Mouse (Mus musculus): ENCODE data around the gene Flt3. TPM values are rescaled to one million over a fixed set of nuclear protein-coding genes. Genes with fewer than 3 reads are reported as not detected.

The Flt3 gene
- 0.54 and 0.77 TPM in 2 replicates for polyA plus RNA-seq (2015; fragmentation: Nextera tagmentation; extraction: Ambion mirVana)

- H3K36me3 ChIP-seq (replicated peaks): no peaks in the 10 kb centered on the region
- H3K27me3 ChIP-seq (replicated peaks): peaks cover 31% of the 10 kb centered on the region
- under 1% methylated on average over 41 of the region's 56 CpGs for WGBS
- H3K9me3 ChIP-seq: no peaks in the 10 kb centered on the region
- H3K4me3 ChIP-seq: peak within 1 kb of the TSS; percentile 46
- H3K27ac ChIP-seq: no peak within 1 kb of the TSS
- H3K4me1 ChIP-seq: peaks cover 17% of the 10 kb centered on the region
- ATAC-seq (replicated peaks): peak; percentile 89
- peak within 1 kb of the TSS; percentile 52 for H3K9ac ChIP-seq
- peak within 1 kb of the TSS; percentile 79 for H3K4me2 ChIP-seq
Measured at GRCm38 (mm10) chr5:147399843-147400504, at the start of gene Flt3. Gene Flt3, minus strand, starts transcription at chr5:147400489.

GRCm38 (mm10) chr5:147448933-147449332 lies 48.6 kb upstream of the Flt3 start:
- Histone ChIP-seq H3K27me3 (replicated peaks) (no peaks in the 10 kb centered on the region), H3K4me1 (peaks cover 9% of the 10 kb centered on the region; the same call in 1 of the 2 replicates), H3K27ac (no peak overlapping the region), H3K4me2 (no peak overlapping the region), H3K36me3 (replicated peaks) (no peaks in the 10 kb centered on the region), H3K9ac (no peak overlapping the region), H3K9me3 (no peaks in the 10 kb centered on the region), H3K4me3 (no peak overlapping the region)
- WGBS: 63% methylated on average over 4 of the region's 4 CpGs
- ATAC-seq (replicated peaks): no peak

- Histone ChIP-seq H3K27me3 (replicated peaks) (no peaks in the 10 kb centered on the region), H3K4me1 (peaks cover 9% of the 10 kb centered on the region; the same call in 1 of the 2 replicates), H3K36me3 (replicated peaks) (no peaks in the 10 kb centered on the region), H3K4me3 (no peak overlapping the region), H3K27ac (no peak overlapping the region), H3K9me3 (no peaks in the 10 kb centered on the region), H3K4me2 (no peak overlapping the region), H3K9ac (no peak overlapping the region)
- WGBS: 42% methylated on average over 4 of the region's 4 CpGs
- ATAC-seq (replicated peaks): no peak
Measured at GRCm38 (mm10) chr5:147448526-147448925, 48.2 kb upstream of the Flt3 start.

- ATAC-seq (replicated peaks): no peak
- WGBS: 83% methylated on average over 4 of the region's 4 CpGs
- Histone ChIP-seq H3K27me3 (replicated peaks) (no peaks in the 10 kb centered on the region), H3K27ac (no peak overlapping the region), H3K4me3 (no peak overlapping the region), H3K9ac (no peak overlapping the region), H3K4me1 (peaks cover 9% of the 10 kb centered on the region; the same call in 1 of the 2 replicates), H3K4me2 (no peak overlapping the region), H3K9me3 (no peaks in the 10 kb centered on the region), H3K36me3 (replicated peaks) (no peaks in the 10 kb centered on the region)
Measured at GRCm38 (mm10) chr5:147445252-147445651, 45.0 kb upstream of the Flt3 start.

- no peaks in the 10 kb centered on the region for H3K9me3 ChIP-seq
- H3K27ac ChIP-seq: no peak overlapping the region
- no peak overlapping the region for H3K4me3 ChIP-seq
- H3K27me3 ChIP-seq (replicated peaks): no peaks in the 10 kb centered on the region
- no peak overlapping the region for H3K4me2 ChIP-seq
- H3K9ac ChIP-seq: no peak overlapping the region
- ATAC-seq (replicated peaks): no peak
- WGBS: 82% methylated on average over 2 of the region's 2 CpGs
- no peaks in the 10 kb centered on the region for H3K36me3 ChIP-seq (replicated peaks)
- H3K4me1 ChIP-seq: peaks cover 9% of the 10 kb centered on the region; the same call in 1 of the 2 replicates
Measured at GRCm38 (mm10) chr5:147444757-147445156, 44.5 kb upstream of the Flt3 start.

GRCm38 (mm10) chr5:147444298-147444697 lies 44.0 kb upstream of the Flt3 start:
- Histone ChIP-seq H3K9me3 (no peaks in the 10 kb centered on the region), H3K9ac (no peak overlapping the region), H3K27me3 (replicated peaks) (no peaks in the 10 kb centered on the region), H3K4me1 (peaks cover 9% of the 10 kb centered on the region; the same call in 1 of the 2 replicates), H3K36me3 (replicated peaks) (no peaks in the 10 kb centered on the region), H3K4me2 (no peak overlapping the region), H3K4me3 (no peak overlapping the region), H3K27ac (no peak overlapping the region)
- no peak for ATAC-seq (replicated peaks)
- 84% methylated on average over 6 of the region's 6 CpGs for WGBS

GRCm38 (mm10) chr5:147442741-147443140 lies 42.5 kb upstream of the Flt3 start:
- no peak for ATAC-seq (replicated peaks)
- peaks cover 12% of the 10 kb centered on the region for H3K4me1 ChIP-seq
- H3K27me3 ChIP-seq (replicated peaks): no peaks in the 10 kb centered on the region
- no peaks in the 10 kb centered on the region for H3K9me3 ChIP-seq
- H3K4me2 ChIP-seq: no peak overlapping the region
- H3K9ac ChIP-seq: no peak overlapping the region
- H3K4me3 ChIP-seq: no peak overlapping the region
- 74% methylated on average over 4 of the region's 4 CpGs for WGBS
- no peak overlapping the region for H3K27ac ChIP-seq
- H3K36me3 ChIP-seq (replicated peaks): no peaks in the 10 kb centered on the region

- 93% methylated on average over 1 of the region's 1 CpGs for WGBS
- H3K4me2 ChIP-seq: no peak overlapping the region
- H3K4me3 ChIP-seq: no peak overlapping the region
- H3K9ac ChIP-seq: no peak overlapping the region
- no peaks in the 10 kb centered on the region for H3K9me3 ChIP-seq
- no peaks in the 10 kb centered on the region for H3K36me3 ChIP-seq (replicated peaks)
- H3K27ac ChIP-seq: no peak overlapping the region
- ATAC-seq (replicated peaks): no peak
- H3K27me3 ChIP-seq (replicated peaks): no peaks in the 10 kb centered on the region
- H3K4me1 ChIP-seq: peaks cover 16% of the 10 kb centered on the region; the same call in 1 of the 2 replicates
Measured at GRCm38 (mm10) chr5:147441979-147442378, 41.7 kb upstream of the Flt3 start.

- Histone ChIP-seq H3K4me1 (peaks cover 26% of the 10 kb centered on the region; the same call in 1 of the 2 replicates), H3K36me3 (replicated peaks) (no peaks in the 10 kb centered on the region), H3K27me3 (replicated peaks) (no peaks in the 10 kb centered on the region), H3K9ac (no peak overlapping the region), H3K9me3 (no peaks in the 10 kb centered on the region), H3K27ac (no peak overlapping the region), H3K4me2 (no peak overlapping the region), H3K4me3 (no peak overlapping the region)
- no peak for ATAC-seq (replicated peaks)
- WGBS: 81% methylated on average over 3 of the region's 3 CpGs
Measured at GRCm38 (mm10) chr5:147440996-147441507, 40.8 kb upstream of the Flt3 start.

- WGBS: 54% methylated on average over 5 of the region's 5 CpGs
- no peak overlapping the region for H3K9ac ChIP-seq
- no peak for ATAC-seq (replicated peaks)
- H3K4me3 ChIP-seq: no peak overlapping the region
- no peaks in the 10 kb centered on the region for H3K36me3 ChIP-seq (replicated peaks)
- no peak overlapping the region for H3K4me2 ChIP-seq
- peaks cover 52% of the 10 kb centered on the region for H3K4me1 ChIP-seq
- H3K9me3 ChIP-seq: no peaks in the 10 kb centered on the region
- no peaks in the 10 kb centered on the region for H3K27me3 ChIP-seq (replicated peaks)
- H3K27ac ChIP-seq: no peak overlapping the region; the same call in 1 of the 2 replicates
Measured at GRCm38 (mm10) chr5:147436491-147436890, 36.2 kb upstream of the Flt3 start.

GRCm38 (mm10) chr5:147435751-147436150 lies 35.5 kb upstream of the Flt3 start:
- Histone ChIP-seq H3K27ac (no peak overlapping the region), H3K36me3 (replicated peaks) (no peaks in the 10 kb centered on the region), H3K27me3 (replicated peaks) (no peaks in the 10 kb centered on the region), H3K4me1 (peaks cover 52% of the 10 kb centered on the region), H3K4me2 (no peak overlapping the region), H3K4me3 (no peak overlapping the region), H3K9ac (no peak overlapping the region), H3K9me3 (no peaks in the 10 kb centered on the region)
- 83% methylated on average over 2 of the region's 2 CpGs for WGBS
- ATAC-seq (replicated peaks): no peak

- Histone ChIP-seq H3K36me3 (replicated peaks) (no peaks in the 10 kb centered on the region), H3K9me3 (no peaks in the 10 kb centered on the region), H3K27ac (no peak overlapping the region), H3K27me3 (replicated peaks) (no peaks in the 10 kb centered on the region), H3K4me3 (no peak overlapping the region), H3K4me1 (peaks cover 52% of the 10 kb centered on the region), H3K4me2 (no peak overlapping the region), H3K9ac (no peak overlapping the region)
- WGBS: 72% methylated on average over 4 of the region's 4 CpGs
- no peak for ATAC-seq (replicated peaks)
Measured at GRCm38 (mm10) chr5:147435224-147435623, 34.9 kb upstream of the Flt3 start.

GRCm38 (mm10) chr5:147432927-147433326 lies 32.6 kb upstream of the Flt3 start:
- H3K4me1 ChIP-seq: peaks cover 57% of the 10 kb centered on the region
- H3K36me3 ChIP-seq (replicated peaks): no peaks in the 10 kb centered on the region
- H3K27me3 ChIP-seq (replicated peaks): no peaks in the 10 kb centered on the region
- no peak for ATAC-seq (replicated peaks)
- no peak overlapping the region for H3K4me2 ChIP-seq
- H3K4me3 ChIP-seq: no peak overlapping the region
- WGBS: 93% methylated on average over 8 of the region's 8 CpGs
- H3K9me3 ChIP-seq: no peaks in the 10 kb centered on the region
- H3K9ac ChIP-seq: no peak overlapping the region
- H3K27ac ChIP-seq: no peak overlapping the region
